Mouse (Mus musculus): Measurements from ENCODE around the gene Usp8. TPM values are rescaled to one million over a fixed set of nuclear protein-coding genes. Genes with fewer than 3 reads are reported as not detected.
A peak's percentile ranks its signal among the peaks of the same experiment; 100 is the strongest.

Usp8 gene
- polyA plus RNA-seq, 1 experiment, result 16.2 TPM

DNA sequence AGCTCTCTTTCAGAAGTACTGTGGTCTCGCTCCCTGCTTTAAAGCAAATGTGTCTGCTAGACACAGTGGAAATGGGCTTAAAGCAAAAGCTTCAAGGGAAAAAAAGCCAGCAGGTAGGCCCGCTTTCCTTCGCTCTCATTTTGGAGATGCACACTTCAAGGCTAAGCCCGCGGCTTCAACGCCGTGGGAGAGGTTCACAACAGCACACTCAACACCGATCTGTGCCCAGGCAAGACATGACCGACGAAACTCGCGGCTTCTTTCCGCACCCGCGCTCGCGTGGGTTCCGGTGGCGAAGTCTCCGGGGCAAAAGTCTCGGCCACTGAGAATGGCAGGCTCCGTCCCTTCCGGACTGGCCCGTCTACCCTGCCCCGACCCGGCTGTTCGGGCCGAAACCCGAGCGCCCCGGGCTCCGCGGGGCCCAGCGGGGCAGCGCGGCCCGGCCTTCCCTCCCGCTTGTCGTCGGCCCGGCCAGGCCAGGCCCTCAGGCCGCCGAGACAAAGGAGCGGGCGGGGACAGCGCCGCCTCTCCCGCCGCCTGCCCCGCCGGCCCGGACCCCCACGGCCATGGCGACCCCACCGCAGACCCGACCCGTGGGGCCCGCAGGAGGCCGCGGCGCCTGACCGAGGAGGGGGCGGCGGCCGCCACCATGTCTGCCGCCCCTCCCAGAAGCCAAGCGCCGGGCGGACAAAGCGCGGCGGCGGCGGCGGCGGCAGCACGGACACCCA lies 32.5 kb upstream of the Usp8 start:
- WGBS, result under 1% methylated on average over 77 of the region's 77 CpGs
- no peaks in the 10 kb centered on the region for H3K36me3 ChIP-seq (ENCODE audit: control insufficient read depth, insufficient read depth, low read length)
- H3K27ac ChIP-seq (ENCODE audit: control insufficient read depth, insufficient read depth, low read length), result peak overlapping the region; percentile 86
- H3K27me3 ChIP-seq (ENCODE audit: control insufficient read depth, insufficient read depth, low read length), result no peaks in the 10 kb centered on the region
- DNase-seq, result peak; percentile 60
- peak overlapping the region; percentile 91 for H3K4me3 ChIP-seq (ENCODE audit: control insufficient read depth, insufficient read depth, low read length)
- no peak for TF ChIP-seq POLR2A (IDR thresholded peaks at IDR 0.05; ENCODE audit: control insufficient read depth, extremely low read depth, insufficient read depth, low read length, poor library complexity)
- TF ChIP-seq CTCF (IDR thresholded peaks at IDR 0.05; ENCODE audit: borderline replicate concordance, control insufficient read depth, extremely low read depth, insufficient read depth, low read length, poor library complexity), result no peak
- H3K4me1 ChIP-seq (replicated peaks; ENCODE audit: control insufficient read depth, insufficient read depth, low read length), result peaks cover 4% of the 10 kb centered on the region

DNA sequence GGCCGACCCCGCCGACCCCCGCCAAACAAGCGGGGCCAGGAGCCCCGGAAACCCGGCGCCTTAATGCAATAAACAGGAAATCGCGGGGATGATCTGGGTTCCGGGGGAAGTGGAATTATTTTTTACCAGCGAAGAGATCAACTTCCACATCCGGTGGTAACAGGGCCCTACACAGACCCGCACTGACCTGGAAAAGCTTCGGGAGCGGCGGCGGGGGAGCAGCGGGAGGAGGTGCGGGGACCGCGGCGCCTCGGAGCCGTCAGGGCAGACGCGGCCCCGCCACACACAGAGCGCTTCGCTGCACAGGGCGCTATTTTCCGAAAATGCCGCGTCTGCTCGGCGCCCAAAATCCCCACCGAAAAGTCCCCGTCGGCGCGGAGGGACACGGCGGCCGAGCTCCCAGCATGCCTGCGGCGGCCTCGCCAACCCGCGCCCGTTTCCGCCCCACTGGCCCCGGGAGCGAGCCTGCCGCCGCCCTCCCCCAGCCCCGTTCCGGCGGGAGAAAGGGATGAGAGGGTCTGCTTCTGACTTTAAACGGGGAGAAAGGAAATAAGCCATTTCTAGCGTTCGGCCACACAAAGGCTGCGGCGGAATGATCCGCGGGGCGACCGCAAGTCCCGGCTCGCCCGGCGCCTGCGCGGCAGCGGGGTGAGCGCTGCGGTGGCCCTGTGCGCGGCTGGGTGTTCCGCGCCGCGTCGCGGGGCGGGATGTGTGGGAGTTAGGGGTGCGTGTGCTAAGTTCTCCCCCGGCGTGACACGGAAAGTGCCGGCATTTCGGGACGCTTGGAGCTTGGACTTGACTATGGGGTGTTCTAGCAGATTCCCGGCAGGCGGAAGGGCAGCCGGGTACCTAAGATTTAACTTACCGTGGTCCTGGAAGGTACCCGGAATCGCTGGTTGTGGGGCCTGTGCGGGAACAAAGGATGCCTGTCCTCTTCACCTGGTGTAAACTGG lies 31.7 kb upstream of the Usp8 start:
- peak; percentile 82 for DNase-seq
- Histone ChIP-seq H3K27ac (ENCODE audit: control insufficient read depth, insufficient read depth, low read length) (peak overlapping the region; percentile 86), H3K4me3 (ENCODE audit: control insufficient read depth, insufficient read depth, low read length) (peak overlapping the region; percentile 91), H3K27me3 (ENCODE audit: control insufficient read depth, insufficient read depth, low read length) (no peaks in the 10 kb centered on the region), H3K4me1 (replicated peaks; ENCODE audit: control insufficient read depth, insufficient read depth, low read length) (peaks cover 4% of the 10 kb centered on the region), H3K36me3 (ENCODE audit: control insufficient read depth, insufficient read depth, low read length) (no peaks in the 10 kb centered on the region)
- TF ChIP-seq POLR2A (IDR thresholded peaks at IDR 0.05; ENCODE audit: control insufficient read depth, extremely low read depth, insufficient read depth, low read length, poor library complexity) (peak; percentile 94), CTCF (IDR thresholded peaks at IDR 0.05; ENCODE audit: borderline replicate concordance, control insufficient read depth, extremely low read depth, insufficient read depth, low read length, poor library complexity) (peak; percentile 15; the same call in 1 of the 2 replicates)
- under 1% methylated on average over 99 of the region's 99 CpGs for WGBS

GRCm38 (mm10) chr2:126676122-126676515 lies 31.0 kb upstream of the Usp8 start, which contains the start of gene Gabpb1:
TSS of gene Gabpb1 (minus strand) at chr2:126676337.
- no peak for TF ChIP-seq CTCF (IDR thresholded peaks at IDR 0.05; ENCODE audit: borderline replicate concordance, control insufficient read depth, extremely low read depth, insufficient read depth, low read length, poor library complexity)
- TF ChIP-seq POLR2A (IDR thresholded peaks at IDR 0.05; ENCODE audit: control insufficient read depth, extremely low read depth, insufficient read depth, low read length, poor library complexity), result no peak
- DNase-seq, result no peak
- Histone ChIP-seq H3K27ac (ENCODE audit: control insufficient read depth, insufficient read depth, low read length) (peak within 1 kb of the TSS; percentile 86), H3K27me3 (ENCODE audit: control insufficient read depth, insufficient read depth, low read length) (no peaks in the 10 kb centered on the region), H3K4me1 (replicated peaks; ENCODE audit: control insufficient read depth, insufficient read depth, low read length) (peaks cover 4% of the 10 kb centered on the region), H3K36me3 (ENCODE audit: control insufficient read depth, insufficient read depth, low read length) (no peaks in the 10 kb centered on the region), H3K4me3 (ENCODE audit: control insufficient read depth, insufficient read depth, low read length) (peak within 1 kb of the TSS; percentile 91)
- 15% methylated on average over 12 of the region's 12 CpGs for WGBS

DNA sequence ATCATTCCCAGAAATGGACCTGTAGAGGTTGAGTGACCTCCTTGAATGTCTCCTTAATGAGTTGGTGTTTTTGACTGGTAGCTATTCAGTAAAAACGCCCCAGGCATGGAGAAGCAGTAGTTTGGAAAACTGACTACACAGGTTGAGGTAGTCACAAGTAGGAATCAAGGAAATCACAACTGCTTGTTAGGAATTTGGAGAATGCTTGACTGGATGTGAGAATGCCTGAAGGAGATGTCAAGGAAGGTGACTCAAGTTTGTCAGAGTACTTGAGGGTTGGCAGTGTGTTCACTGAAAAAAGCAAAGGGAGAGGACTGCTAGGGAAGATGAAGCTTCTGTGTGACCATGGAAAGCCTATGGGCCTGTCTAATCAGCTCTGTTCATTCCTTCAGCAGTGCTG lies 29.8 kb upstream of the Usp8 start:
- DNase-seq, result no peak
- Histone ChIP-seq H3K27me3 (ENCODE audit: control insufficient read depth, insufficient read depth, low read length) (no peaks in the 10 kb centered on the region), H3K36me3 (ENCODE audit: control insufficient read depth, insufficient read depth, low read length) (no peaks in the 10 kb centered on the region), H3K4me3 (ENCODE audit: control insufficient read depth, insufficient read depth, low read length) (no peak overlapping the region), H3K27ac (ENCODE audit: control insufficient read depth, insufficient read depth, low read length) (no peak overlapping the region), H3K4me1 (replicated peaks; ENCODE audit: control insufficient read depth, insufficient read depth, low read length) (peaks cover 4% of the 10 kb centered on the region)
- WGBS, result 82% methylated on average over 1 of the region's 1 CpGs
- no peak for TF ChIP-seq POLR2A (IDR thresholded peaks at IDR 0.05; ENCODE audit: control insufficient read depth, extremely low read depth, insufficient read depth, low read length, poor library complexity)
- TF ChIP-seq CTCF (IDR thresholded peaks at IDR 0.05; ENCODE audit: borderline replicate concordance, control insufficient read depth, extremely low read depth, insufficient read depth, low read length, poor library complexity), result no peak

GRCm38 (mm10) chr2:126682333-126682732 lies 24.8 kb upstream of the Usp8 start:
- Histone ChIP-seq H3K27me3 (ENCODE audit: control insufficient read depth, insufficient read depth, low read length) (no peaks in the 10 kb centered on the region), H3K36me3 (ENCODE audit: control insufficient read depth, insufficient read depth, low read length) (0 out of 2 replicates have a peak, but pooled peaks cover 3% of the 10 kb centered on the region), H3K4me3 (ENCODE audit: control insufficient read depth, insufficient read depth, low read length) (no peak overlapping the region), H3K4me1 (replicated peaks; ENCODE audit: control insufficient read depth, insufficient read depth, low read length) (no peaks in the 10 kb centered on the region), H3K27ac (ENCODE audit: control insufficient read depth, insufficient read depth, low read length) (no peak overlapping the region)
- WGBS, result 65% methylated on average over 2 of the region's 2 CpGs
- no peak for TF ChIP-seq CTCF (IDR thresholded peaks at IDR 0.05; ENCODE audit: borderline replicate concordance, control insufficient read depth, extremely low read depth, insufficient read depth, low read length, poor library complexity)
- no peak for TF ChIP-seq POLR2A (IDR thresholded peaks at IDR 0.05; ENCODE audit: control insufficient read depth, extremely low read depth, insufficient read depth, low read length, poor library complexity)
- no peak for DNase-seq

- TF ChIP-seq CTCF (IDR thresholded peaks at IDR 0.05; ENCODE audit: borderline replicate concordance, control insufficient read depth, extremely low read depth, insufficient read depth, low read length, poor library complexity), result no peak
- TF ChIP-seq POLR2A (IDR thresholded peaks at IDR 0.05; ENCODE audit: control insufficient read depth, extremely low read depth, insufficient read depth, low read length, poor library complexity), result no peak
- WGBS, result 97% methylated on average over 1 of the region's 1 CpGs
- Histone ChIP-seq H3K4me3 (ENCODE audit: control insufficient read depth, insufficient read depth, low read length) (no peak overlapping the region), H3K4me1 (replicated peaks; ENCODE audit: control insufficient read depth, insufficient read depth, low read length) (no peaks in the 10 kb centered on the region), H3K27ac (ENCODE audit: control insufficient read depth, insufficient read depth, low read length) (no peak overlapping the region), H3K27me3 (ENCODE audit: control insufficient read depth, insufficient read depth, low read length) (no peaks in the 10 kb centered on the region), H3K36me3 (ENCODE audit: control insufficient read depth, insufficient read depth, low read length) (0 out of 2 replicates have a peak, but pooled peaks cover 3% of the 10 kb centered on the region)
- no peak for DNase-seq
These were observed 24.2 kb upstream of the Usp8 start for GRCm38 (mm10) chr2:126682937-126683336.

Data from thymus, adult 2 months (tissue).